Mouse (Mus musculus) T-helper 17 cell (primary cell): ENCODE data around the gene Antxr1.

Source experiments
- in situ Hi-C, 2 experiments: fragments of 300-600 bp; cut with MboI, MseI; formaldehyde crosslinking; loops; 1 replicate in 1 of 2; 2 replicates in 1 of 2; pipeline ENCODE4 v1.15.1; 2025; ENCODE audit warnings: high pct_unique_total_duplicates in 2 of 2

Antxr1 gene

GRCm38 (mm10) chr6:87202048-87202605 is 133.5 kb downstream of the Antxr1 start:
- in situ Hi-C loops, result no loop called here

- in situ Hi-C loops, result no loop called here
Observed at GRCm38 (mm10) chr6:87189755-87190154, 145.9 kb downstream of the Antxr1 start.

- in situ Hi-C loops, result no loop called here
Observed at GRCm38 (mm10) chr6:87186988-87187387, 148.6 kb downstream of the Antxr1 start.

- in situ Hi-C loops, result no loop called here
Observed at GRCm38 (mm10) chr6:87184418-87184817, 151.2 kb downstream of the Antxr1 start.

- in situ Hi-C loops, result no loop called here
Observed at GRCm38 (mm10) chr6:87183981-87184380, 151.6 kb downstream of the Antxr1 start.

GRCm38 (mm10) chr6:87183159-87183558 is 152.5 kb downstream of the Antxr1 start:
- in situ Hi-C loops, result no loop called here

- in situ Hi-C loops, result no loop called here
Observed at GRCm38 (mm10) chr6:87182736-87183135, 152.9 kb downstream of the Antxr1 start.

- in situ Hi-C loops, result loop anchor here in 1 of 2 experiments (5.0 kb wide), 1 partner anchor 51 kb away; no protein-coding TSS in a partner anchor
Observed at GRCm38 (mm10) chr6:87171461-87171860, 164.2 kb downstream of the Antxr1 start.

GRCm38 (mm10) chr6:87170875-87171274 is 164.7 kb downstream of the Antxr1 start:
- in situ Hi-C loops, result loop anchor here in 1 of 2 experiments (5.0 kb wide), 1 partner anchor 51 kb away; no protein-coding TSS in a partner anchor

- in situ Hi-C loops, result loop anchor here in 1 of 2 experiments (5.0 kb wide), 1 partner anchor 52 kb away; no protein-coding TSS in a partner anchor
Observed at GRCm38 (mm10) chr6:87170277-87170676, 165.3 kb downstream of the Antxr1 start.

- in situ Hi-C loops, result no loop called here
Observed at GRCm38 (mm10) chr6:87168021-87168420, 167.6 kb downstream of the Antxr1 start.

GRCm38 (mm10) chr6:87166673-87167305 is 168.8 kb downstream of the Antxr1 start:
- in situ Hi-C loops, result no loop called here

GRCm38 (mm10) chr6:87165536-87166311 is 169.9 kb downstream of the Antxr1 start:
- in situ Hi-C loops, result no loop called here

- in situ Hi-C loops, result no loop called here
Observed at GRCm38 (mm10) chr6:87161391-87162263, 174.0 kb downstream of the Antxr1 start.

GRCm38 (mm10) chr6:87160196-87160595 is 175.4 kb downstream of the Antxr1 start:
- in situ Hi-C loops, result no loop called here

- in situ Hi-C loops, result no loop called here
Observed at GRCm38 (mm10) chr6:87158062-87158623, 177.5 kb downstream of the Antxr1 start.

- in situ Hi-C loops, result loop anchor here in 1 of 2 experiments (5.0 kb wide), 1 partner anchor 717 kb away; the partner anchor contains the start of gene C87436
Observed at GRCm38 (mm10) chr6:87153836-87154235, 181.8 kb downstream of the Antxr1 start.

GRCm38 (mm10) chr6:87153231-87153580 is 182.4 kb downstream of the Antxr1 start:
- in situ Hi-C loops, result loop anchor here in 1 of 2 experiments (5.0 kb wide), 1 partner anchor 716 kb away; the partner anchor contains the start of gene C87436

GRCm38 (mm10) chr6:87152461-87153230 is 183.0 kb downstream of the Antxr1 start:
- in situ Hi-C loops, result loop anchor here in 1 of 2 experiments (5.0 kb wide), 1 partner anchor 715 kb away; the partner anchor contains the start of gene C87436

GRCm38 (mm10) chr6:87151427-87151826 is 184.2 kb downstream of the Antxr1 start:
- in situ Hi-C loops, result loop anchor here in 1 of 2 experiments (5.0 kb wide), 1 partner anchor 714 kb away; the partner anchor contains the start of gene C87436
